Mouse (Mus musculus): ENCODE results near the gene Rab14.

The Rab14 gene

GRCm38 (mm10) chr2:35153844-35154554 is 46.9 kb downstream of the Rab14 start:
- no peak for DNase-seq

DNA sequence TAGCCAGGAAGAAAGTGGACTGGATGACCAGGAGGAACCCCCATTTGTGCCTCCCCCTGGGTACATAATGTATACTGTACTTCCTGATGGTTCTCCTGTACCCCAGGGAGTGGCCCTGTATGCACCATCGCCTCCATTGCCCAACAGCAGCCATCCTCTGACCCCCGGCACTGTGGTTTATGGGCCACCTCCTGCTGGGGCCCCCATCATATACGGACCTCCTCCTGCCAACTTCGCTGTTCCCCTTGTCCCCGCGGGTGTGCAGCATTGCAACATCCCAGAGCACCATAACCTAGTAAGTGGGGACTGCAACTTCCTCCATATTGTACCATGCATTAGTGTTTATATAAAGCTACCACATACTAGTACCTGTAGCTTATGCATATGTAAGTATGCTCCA is 47.7 kb downstream of the Rab14 start:
- no peak for DNase-seq

DNA sequence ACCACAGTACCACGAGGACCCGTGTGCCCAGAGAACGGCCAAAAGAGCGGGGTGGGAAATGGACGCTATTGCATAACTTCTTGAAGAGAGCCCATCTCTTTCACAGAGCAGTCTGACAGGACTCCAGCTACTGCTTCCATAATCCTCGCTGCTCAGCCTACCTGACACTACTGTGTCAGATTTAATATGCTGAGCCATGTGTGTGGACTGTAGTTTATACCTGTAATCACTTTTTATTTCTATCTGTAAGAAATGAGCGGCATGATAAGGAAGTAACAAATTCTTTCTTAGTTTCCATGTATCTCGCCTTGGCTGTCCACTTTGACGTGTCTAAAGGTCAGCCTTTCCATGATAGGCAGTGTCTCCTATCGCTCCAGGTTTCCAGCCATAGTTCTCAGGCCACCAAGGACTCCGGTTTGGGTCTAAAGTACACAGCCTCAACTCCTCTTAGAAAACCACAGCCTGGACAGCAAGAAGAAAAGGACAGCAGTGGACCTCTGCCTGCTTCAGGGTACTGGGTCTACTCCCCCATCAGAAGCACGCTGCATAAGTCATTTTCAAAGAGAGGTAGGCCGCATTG is 49.5 kb downstream of the Rab14 start:
- DNase-seq = no peak

DNA sequence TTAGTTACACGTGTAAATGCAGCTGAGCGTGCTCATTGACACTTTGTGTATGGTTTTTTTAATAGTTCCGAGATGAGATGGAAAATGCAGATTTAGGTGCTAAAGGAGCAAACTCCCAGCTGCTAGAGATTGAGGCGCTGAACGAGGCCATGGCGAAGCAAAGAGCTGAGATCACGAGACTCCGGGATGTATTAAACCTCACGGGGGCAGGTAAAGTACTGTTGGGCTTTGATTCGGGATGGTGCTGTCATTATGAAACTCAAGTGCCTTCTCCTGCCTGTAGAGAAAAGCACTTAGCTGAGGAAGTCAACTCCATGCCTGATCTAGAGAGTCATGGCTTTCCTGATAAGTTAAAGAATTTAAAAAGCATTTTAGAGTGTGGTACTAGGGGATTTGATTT is 52.1 kb downstream of the Rab14 start:
- DNase-seq = no peak

DNA sequence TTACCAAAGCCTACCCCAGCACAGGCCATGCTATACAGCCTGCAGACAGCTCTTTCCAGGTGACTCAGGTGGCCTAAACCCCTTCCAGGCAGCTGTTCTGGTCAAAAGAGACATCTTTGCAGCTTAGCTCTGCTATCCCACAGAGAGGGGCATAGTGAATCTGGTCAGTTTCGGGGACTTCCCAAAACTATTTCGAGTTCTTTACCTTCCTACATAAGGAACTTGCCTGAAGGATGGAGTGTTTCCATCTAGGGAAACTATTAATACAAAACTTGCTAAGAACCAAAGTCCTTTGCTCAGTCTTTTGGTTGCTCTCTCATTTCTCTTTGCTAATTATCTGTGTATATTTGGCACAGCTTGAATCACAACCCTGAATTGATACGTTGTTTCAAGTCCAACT is 59.2 kb downstream of the Rab14 start:
- DNase-seq = no peak

DNA sequence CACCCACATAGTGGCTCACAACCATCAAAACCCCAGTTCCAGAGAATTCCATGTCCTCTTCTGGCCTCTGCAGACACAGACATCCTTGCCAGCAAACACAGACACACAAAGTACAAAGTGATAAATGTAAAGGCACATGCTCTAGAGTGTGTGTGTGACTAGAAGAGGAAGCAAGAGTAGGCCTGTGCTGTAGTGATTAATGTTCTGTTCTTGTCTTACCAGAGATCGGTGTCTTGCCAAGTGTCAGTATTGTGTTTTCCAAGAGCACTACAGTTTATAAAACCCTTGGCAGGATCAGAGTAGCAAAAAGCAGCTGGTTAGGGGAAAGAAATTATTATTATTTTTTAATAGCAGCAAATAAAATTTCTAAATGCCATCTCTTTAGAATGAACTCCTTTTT is 62.3 kb downstream of the Rab14 start:
- DNase-seq = no peak

- DNase-seq = no peak
These were observed 67.0 kb downstream of the Rab14 start for GRCm38 (mm10) chr2:35133891-35134290.

DNA sequence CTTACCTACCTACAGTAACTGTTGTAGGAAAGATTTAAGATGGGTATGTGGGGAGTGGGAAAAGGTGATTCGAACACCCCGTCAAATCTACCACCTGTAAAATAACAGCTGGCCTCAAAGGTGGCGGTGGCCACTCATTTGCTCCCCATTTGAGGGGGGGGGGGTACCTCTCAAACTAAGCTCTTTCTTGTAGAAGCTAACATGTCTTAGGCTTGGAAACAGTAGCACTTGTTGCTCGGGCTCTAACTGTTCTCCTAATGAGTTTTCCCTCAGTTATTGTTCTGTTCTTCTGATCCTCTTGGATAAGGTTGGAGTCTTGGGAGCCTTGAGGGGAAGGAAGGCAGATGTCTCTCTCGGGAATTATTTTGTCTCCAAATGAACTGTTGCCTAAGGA is 68.3 kb downstream of the Rab14 start:
- no peak for DNase-seq

- DNase-seq = peak; percentile 98 to 99
These were observed 68.8 kb downstream of the Rab14 start for GRCm38 (mm10) chr2:35131991-35132661.

DNA sequence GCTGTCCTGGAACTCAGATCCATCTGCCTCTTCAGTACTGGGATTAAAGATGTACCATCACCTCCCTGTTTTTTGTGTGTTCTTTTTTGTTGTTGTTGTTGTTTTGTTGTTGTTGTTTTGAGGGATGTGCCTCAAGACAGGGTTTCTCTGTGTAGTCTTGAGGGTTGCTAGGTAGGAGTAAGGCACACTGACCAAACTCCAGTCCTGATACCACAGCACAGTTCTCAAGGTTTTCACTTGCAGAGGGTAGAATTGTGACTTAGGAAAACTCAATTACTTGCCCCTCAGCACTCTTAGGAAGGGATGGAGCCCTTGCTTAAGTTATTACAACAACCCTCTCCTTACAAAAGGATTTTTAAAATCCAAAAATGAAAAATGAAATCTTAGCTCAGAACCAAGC is 69.4 kb downstream of the Rab14 start:
- DNase-seq = no peak
